Mouse (Mus musculus): ENCODE measurements at regions not wholly inside any gene's neighbourhood (a gene's known extent, or its start where the extent isn't known, plus 50 kb on each side); places are given as distances from the start of the nearest gene placed in this dataset.

DNA sequence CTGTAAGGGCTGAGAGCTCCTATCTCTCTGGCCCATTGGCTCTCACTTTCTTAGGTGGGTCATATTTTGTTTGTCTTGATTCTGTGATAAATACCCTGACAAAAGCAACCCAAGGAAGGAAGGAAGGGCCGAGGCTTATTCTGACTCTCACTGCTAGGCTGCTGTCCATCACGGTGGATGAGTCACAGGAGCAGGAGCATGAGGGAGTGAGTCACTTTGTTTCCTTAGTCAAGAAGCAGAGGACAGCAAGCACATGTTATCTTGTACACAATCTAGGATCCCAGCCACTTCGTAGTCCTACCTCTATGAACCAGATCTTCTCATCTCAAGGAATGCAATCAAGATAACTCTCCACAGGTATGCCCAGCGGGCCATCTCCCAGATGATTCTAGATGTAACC is 69.9 kb downstream of the Atp6v1g3 start:
- no peak for DNase-seq

GRCm38 (mm10) chr1:138344920-138345319 is 71.4 kb downstream of the Atp6v1g3 start:
- no peak for DNase-seq

- DNase-seq: peak; percentile 5
Observed at GRCm38 (mm10) chr1:138345992-138346391, 72.5 kb downstream of the Atp6v1g3 start.

DNA sequence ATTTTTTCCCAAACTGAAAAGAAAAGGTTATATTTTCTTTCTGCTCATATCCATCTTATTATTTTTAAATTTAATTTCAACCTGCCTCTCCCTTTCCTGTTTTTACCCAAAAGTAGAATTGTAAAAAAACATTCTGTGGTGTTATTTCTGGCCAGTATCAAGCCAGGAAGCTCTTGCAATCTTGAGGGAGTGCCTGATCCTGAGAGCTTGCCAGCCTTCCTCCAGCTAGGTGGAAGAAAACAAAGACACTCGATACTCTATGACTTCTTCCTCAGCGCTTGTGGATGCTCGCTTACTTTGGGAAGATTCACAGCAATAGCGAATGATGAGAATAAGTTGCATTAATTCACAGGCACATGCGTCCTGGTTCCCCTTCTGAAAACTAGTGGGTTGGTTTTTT is 73.4 kb downstream of the Atp6v1g3 start:
- no peak for DNase-seq

DNA sequence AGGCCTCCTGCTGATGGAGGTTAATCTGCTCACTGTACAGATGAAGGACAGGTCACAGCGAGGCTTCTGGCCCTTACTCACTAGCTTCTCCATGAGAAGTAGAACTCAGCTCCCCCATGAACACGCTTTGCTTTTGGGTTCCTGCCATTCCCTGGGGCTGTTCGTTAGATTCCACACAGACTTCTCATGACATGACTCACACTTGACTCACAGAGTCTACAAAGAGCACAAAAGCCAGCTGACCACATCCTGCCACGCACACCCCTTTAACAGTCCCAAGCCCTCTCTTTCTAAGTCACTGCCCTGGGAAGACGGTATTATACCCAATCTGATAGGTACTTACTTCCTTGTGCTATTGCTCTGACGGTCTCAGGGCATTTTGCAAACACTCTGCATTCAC is 74.9 kb downstream of the Atp6v1g3 start:
- DNase-seq: no peak

GRCm38 (mm10) chr1:138349099-138349498 is 75.6 kb downstream of the Atp6v1g3 start:
- no peak for DNase-seq

GRCm38 (mm10) chr1:138356407-138356806 is 82.9 kb downstream of the Atp6v1g3 start:
- DNase-seq: no peak

DNA sequence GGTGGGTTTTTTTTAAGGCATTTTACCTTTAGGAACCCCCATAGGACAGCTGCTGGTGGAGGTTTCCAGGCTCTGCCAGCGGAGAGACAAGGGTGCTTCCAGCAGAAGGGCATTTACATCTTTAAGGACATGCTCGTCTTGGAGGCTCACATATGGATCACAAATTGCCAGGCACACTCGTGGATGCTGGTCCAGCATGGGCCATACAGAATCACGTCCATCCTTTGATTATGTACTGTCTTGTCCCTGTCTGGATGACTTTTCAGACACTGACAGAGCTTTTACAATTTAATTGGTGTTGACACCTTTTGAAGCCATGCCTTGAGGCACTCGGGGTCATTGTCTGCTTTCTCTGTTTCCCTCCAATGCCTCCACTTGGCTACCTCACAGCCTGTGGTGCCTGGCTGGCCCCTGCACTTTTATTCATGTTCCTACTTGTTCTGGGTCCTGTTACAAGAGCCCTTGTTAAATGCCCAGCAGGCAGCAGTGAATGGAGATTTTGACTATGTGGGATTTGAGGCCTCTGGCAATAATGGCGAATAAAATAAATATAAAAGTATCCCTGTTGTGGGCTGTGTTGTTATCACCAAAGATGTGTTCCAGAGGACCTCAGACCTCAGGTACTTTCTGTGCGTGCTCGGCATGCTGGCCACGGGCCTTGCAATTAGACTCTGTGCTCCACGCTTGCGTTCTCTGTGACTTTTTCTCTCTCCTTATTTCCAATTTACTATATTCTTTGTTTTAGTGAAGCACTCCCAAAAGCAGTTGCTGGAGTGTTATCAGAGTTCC is 89.3 kb downstream of the Atp6v1g3 start:
- no peak for DNase-seq

- no peak for DNase-seq
Observed at GRCm38 (mm10) chr1:138369953-138370482, 96.5 kb downstream of the Atp6v1g3 start.

DNA sequence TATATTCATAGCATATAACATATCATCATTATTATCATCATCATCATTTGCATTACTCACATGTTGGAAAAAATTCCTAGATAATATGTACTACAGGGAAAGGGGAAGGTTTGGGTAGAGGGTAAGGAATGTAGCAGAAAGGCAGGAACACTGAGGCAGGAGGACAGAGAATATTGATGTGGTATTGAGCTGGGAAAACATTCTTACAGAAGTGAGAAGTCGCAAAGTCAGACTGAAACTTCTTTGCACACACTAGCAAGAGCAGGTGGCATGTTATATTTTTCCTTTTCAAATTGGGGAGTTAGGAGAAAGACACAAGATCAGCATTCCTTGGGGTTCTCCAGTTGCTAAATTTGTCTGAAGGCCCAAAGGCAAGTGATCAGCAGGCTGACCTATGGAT is 97.9 kb downstream of the Atp6v1g3 start:
- DNase-seq: no peak

- DNase-seq: no peak
Observed at GRCm38 (mm10) chr1:138384146-138384545, 110.6 kb downstream of the Atp6v1g3 start.

- no peak for DNase-seq
Observed at GRCm38 (mm10) chr1:138385156-138385841, 111.8 kb downstream of the Atp6v1g3 start.

GRCm38 (mm10) chr1:138386001-138386400 is 112.5 kb downstream of the Atp6v1g3 start:
- no peak for DNase-seq

DNA sequence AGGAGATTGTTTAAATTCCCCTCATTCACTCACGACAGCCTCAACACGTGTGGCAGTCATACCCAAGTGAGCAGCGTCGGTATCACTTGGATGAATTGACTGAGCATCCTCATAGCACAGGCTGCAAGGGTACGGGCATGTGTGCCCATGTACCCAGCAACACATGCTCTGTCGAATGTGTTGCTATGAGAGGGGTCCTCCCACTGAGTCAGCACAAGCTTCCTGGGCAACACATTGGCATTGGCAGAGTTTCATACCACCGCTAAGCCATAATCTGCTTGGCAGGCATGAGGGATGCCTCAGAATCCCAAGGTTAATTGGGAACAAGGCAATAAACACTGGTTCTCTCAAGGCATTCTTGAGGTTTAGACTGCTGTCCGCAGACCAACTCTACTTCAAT is 115.1 kb downstream of the Atp6v1g3 start:
- peak; percentile 61 for DNase-seq

DNA sequence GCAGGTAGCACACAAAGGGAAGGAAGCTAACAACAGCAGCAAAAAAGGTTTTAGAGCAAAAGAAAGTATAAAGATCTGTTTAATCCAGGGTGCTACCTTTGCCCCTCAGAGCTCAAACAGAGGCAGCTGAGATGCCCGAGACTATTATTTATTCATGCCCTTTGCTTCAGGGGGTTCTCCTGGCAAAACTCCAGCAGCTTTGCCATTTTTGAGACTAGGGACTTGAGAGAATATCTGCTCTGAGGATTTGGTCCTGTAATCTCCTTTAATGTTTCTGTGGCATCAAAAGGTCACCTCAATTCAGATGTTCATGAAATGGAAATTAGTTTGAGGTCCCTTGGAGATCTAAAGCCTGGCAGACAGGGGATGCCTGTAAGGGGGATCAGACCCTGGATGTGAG is 116.1 kb downstream of the Atp6v1g3 start:
- no peak for DNase-seq

DNA sequence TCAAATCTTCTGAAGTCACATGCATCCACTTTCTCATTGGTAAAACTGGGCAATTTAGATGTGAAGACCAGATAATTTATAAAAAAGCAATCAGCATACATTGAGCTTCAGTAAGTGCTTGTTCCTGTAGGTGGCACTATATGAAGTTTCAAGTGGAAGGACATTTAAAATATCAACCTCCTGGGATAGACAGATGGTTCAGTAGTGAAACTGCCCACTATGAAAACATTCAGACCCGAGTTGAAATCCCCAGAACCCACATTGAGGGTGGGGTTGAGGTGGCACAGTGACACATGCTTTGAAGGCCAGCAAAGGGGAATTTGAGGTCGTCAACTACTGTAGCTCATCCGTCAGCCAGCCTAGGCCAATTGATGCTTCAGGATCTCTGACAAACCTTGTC is 145.1 kb downstream of the Atp6v1g3 start:
- no peak for DNase-seq

- DNase-seq: no peak
Observed at GRCm38 (mm10) chr1:138427416-138427815, 153.9 kb downstream of the Atp6v1g3 start.
